Mouse (Mus musculus): ENCODE data around the gene St6galnac5. TPM values are rescaled to one million over a fixed set of nuclear protein-coding genes. Genes with fewer than 3 reads are reported as not detected.
"Not testable (repeated sequence)": the region's sequence is repeated elsewhere in the genome, so short reads cannot be mapped to it uniquely, and the experiment has no call there.

The St6galnac5 gene
- total RNA-seq, 2 experiments from 2014 or later = not detected

DNA sequence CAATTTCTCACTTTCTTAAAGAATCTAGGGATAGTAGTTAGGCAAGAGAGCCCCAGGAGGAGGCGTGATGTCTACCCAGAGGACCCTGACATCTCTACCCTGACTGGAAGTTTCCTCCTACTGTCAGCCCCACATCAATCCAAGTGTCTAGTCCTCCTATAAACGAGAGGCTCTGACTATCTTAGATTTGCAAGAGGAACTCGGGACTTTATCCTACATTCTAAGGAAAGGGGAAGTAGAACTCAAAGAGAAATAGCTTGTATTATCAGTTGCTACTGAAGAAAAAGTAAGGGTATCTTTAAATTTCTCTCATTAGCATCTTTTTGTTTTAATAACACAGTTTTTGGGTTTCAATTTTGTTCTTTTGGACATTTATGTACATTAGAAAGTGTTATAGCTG lies 161.6 kb downstream of the St6galnac5 start:
- no peak for DNase-seq
- intact Hi-C loops (cut with DNase I) = no loop called here

DNA sequence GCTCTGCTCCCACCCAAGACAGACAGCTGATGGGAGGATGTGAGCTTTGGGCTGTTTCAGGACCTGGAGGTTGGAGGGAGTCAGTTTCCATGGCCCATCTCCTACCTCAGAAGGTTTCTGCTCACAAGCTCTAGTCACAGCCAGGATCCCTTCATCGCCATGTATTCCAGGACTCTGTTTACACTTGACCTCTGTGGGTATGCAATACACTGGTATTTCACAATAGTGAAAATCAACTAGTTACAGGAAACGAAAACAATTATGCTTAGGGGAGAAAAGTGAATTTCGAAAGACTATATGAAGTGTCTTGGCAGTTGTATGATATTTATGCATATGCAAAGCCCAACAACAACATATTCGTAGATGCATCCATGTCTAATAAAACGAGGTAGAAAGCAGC lies 166.9 kb downstream of the St6galnac5 start:
- no peak for DNase-seq
- intact Hi-C loops (cut with DNase I) = no loop called here

DNA sequence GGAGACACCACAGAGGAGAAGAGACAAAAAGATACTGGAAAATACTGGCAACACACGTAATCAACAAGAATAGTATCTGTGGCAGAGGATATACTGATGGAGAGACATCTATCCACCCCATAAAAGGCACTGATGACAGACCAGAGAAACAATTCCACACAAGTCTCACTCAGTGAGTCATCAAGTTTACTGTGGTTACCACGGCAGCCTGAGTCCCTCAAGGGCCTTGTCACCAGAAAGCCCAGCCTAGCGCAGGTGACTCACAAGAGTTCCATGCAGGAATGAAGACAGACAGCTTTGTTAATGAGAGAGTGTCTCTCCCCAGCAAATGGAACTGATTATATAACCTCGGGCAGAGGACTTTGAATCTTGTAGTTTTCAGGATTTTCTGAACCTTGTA lies 168.1 kb downstream of the St6galnac5 start:
- no peak for DNase-seq
- intact Hi-C loops (cut with DNase I) = no loop called here

DNA sequence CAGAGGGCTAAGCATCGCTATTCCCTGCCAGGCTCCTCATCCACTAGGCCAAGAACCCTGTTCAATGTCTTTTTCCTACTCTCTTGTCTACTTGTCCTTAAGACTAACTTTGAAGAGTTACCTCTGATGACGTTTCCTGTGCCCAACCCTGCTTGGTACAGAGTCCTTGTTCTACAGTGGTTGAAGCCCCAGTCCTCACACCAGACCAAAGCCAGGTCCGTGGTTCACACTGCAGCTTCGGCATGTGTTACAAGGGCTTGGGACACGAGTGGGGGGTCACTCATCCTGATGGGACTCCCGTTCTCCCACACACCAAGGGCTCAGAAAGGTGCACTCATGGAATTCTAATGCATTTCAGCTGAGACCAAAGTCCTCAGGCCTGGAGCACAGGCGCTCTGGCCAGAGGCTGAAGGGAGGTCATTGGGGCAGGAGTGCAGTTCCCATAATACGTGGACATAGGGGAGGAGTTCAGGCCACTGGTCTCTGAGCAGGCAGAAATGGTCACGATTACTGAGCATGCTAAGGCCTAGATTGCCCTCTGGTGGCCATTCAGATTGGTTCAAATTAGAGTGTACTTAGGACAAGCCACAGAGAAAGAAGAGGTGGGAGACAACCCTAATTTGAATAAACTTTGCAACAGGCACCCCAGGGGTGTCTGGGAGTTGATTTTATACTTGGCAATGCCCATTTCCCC lies 182.2 kb downstream of the St6galnac5 start:
- intact Hi-C loops (cut with DNase I) = no loop called here
- DNase-seq = peak; percentile 4 to 36

DNA sequence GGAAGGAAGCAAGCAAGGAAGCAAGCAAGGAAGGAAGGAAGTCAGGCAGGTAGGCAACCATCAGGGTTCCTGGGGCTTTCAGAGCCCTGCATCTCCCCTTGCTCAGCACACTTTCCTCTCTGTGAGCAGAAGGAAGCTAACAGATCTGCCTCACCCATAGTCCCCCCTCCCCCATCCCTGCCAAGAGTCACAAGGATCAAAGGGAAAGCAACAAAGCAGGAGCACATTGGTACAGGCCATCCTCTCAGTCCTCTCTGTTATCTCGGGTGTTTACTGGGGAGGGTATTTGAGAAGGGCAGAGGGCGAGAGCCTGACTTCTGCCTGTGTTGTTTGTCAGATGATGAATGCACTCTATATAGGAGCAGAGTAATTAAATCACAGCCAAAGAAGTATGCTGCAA lies 184.7 kb downstream of the St6galnac5 start:
- intact Hi-C loops (cut with DNase I) = no loop called here
- no peak for DNase-seq

DNA sequence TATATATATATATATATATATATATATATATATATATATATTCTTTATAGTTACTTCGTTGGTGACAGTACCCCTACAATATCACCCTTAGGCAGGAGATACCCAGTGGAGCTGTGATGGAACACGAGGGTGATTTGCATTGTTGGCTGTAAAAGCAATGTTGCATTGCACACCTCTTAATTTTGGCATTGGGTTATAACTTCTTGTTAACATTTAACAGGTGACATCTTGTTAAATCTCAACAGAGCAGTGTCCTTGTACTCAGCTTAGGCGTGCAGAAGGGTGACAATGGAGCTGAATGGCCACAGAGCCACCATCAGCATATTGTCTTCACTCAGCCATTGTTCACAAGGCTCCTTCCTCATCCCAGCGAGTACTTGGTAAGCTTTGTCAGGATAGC lies 185.8 kb downstream of the St6galnac5 start:
- intact Hi-C loops (cut with DNase I) = no loop called here
- no peak for DNase-seq

DNA sequence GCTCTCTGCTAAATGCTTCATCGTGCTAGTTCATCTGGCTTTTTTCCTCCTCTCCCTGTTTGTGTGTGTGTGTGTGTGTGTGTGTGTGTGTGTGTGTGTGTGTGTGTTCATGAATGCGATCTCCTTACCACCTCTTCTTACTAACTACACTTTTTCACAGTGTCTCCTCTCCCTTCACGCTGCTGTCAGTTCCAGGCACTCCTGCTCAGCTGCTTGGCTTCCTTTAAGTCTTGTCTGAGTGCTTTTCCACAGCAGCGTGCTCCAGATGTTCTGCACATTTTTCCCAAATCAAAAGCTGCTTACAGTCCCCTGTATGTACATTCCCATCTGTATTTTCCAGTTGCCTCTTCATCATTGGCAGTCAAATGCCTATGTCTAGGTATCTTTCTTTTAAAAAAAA lies 189.0 kb downstream of the St6galnac5 start:
- intact Hi-C loops (cut with DNase I) = no loop called here

DNA sequence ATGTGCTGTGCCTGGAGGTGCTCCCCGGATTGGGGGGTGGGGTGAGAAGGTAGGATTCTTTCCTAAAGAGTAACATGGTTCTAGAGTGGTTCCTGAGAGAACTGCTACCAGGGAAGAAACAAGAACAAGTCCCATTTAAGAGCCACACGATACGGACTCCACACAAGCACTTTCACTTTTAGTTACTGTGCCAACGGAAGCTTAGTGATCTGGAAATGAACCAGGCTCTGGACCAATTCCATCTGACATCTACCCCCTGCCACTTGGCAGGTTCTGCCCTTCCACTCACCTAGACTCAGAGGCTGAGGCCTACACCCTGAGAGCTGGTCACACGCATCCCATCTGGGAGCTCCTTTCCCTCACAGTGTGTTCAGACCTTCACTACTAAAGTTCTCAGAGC lies 189.4 kb downstream of the St6galnac5 start:
- no peak for DNase-seq
- intact Hi-C loops (cut with DNase I) = no loop called here

More for the DNA sequence above, 189.0 kb downstream of the St6galnac5 start:
- DNase-seq = no peak

DNA sequence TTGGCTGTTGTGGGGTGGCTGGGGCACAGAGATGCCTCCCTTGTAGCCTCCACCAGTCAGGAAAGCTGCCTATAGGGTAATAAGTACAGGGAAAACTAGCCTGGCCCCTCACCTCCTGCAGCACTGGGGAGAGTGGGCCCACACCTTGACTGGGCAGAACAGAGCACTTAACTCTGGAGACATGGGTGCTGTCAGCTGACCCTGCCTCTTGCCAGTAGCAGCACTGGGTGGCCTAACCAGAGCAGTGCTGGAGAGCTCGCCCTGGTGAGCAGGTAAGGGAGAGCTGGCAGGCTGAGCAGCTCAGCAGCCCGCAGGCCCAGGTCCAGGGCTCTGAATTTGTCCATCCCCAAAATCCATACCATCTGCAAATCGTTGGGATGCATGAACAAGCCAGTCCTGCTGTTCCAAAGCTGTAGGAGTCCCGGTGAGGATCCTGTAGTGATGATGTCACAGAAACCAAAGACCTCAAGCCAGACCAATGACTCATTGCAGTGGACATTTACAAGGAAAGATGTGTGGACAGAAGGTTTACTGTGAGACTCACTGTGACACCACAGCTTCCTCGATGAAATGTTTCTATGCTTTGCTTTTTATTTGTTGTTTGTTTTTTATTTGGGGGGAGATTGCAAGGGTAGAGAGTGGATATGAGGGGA lies 193.6 kb downstream of the St6galnac5 start:
- intact Hi-C loops (cut with DNase I) = loop anchor here (2.0 to 10.0 kb wide), 2 partner anchors 166 to 716 kb away; no protein-coding TSS in a partner anchor
- not testable (repeated sequence) for DNase-seq

DNA sequence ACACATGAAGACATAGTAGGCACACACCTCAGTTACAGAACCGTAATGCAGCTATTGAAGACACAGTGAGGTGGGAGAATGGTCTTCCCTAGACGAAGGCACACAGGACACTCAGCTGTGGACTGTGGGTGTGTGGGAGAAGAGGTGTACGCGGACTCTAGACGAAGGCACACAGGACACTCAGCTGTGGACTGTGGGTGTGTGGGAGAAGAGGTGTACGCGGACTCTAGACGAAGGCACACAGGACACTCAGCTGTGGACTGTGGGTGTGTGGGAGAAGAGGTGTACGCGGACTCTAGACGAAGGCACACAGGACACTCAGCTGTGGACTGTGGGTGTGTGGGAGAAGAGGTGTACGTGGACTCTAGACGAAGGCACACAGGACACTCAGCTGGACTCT lies 197.7 kb downstream of the St6galnac5 start:
- intact Hi-C loops (cut with DNase I) = loop anchor here (5.0 to 10.0 kb wide), 2 partner anchors 170 to 873 kb away; no protein-coding TSS in a partner anchor

DNA sequence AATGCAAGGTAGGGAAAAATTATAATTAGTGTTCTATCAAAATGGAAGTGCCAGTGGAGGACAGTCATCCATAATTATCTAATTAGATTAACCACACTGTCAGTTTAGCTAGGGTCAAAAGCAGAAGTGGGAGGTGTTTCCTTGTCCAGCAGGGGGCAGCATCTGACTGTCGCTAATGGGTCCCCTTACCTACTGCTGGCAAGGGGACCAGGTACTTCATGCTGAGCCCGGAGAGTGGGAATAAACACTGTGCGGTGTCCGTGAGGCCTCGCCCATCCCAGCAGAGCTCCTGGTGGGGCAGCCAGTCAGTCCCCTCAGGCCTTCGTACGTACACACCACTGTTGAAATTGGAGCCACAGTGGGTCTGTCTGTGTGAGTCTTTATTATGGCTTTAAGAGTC lies 198.3 kb downstream of the St6galnac5 start:
- intact Hi-C loops (cut with DNase I) = loop anchor here (1.0 to 10.0 kb wide), 3 partner anchors 171 to 1026 kb away; no protein-coding TSS in a partner anchor

More for the DNA sequence above, 197.7 kb downstream of the St6galnac5 start:
- DNase-seq = not testable (repeated sequence)

DNA sequence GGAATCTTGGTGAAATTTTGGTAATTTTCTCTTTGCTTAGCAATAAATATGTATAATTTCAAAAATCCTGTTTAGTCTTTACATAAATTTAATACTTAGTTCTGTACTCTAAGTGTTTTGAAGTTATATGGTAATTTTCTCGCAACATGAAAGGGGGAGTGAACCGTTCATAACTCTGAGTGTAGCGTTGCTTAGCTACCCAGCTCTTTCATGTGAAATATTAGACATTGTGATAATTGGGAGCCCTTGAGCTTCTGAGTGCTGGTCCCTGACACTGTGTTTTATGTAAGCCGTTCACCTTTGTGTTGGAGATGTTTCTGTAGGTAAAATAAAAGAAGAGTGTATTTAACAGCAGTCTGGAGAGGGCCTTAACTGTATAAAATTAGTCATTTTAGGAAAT lies 202.2 kb downstream of the St6galnac5 start:
- DNase-seq = no peak
- intact Hi-C loops (cut with DNase I) = loop anchor here (5.0 to 10.0 kb wide), 3 partner anchors 175 to 877 kb away; no protein-coding TSS in a partner anchor

More for the DNA sequence above, 198.3 kb downstream of the St6galnac5 start:
- peak; percentile 74 to 84 for DNase-seq

DNA sequence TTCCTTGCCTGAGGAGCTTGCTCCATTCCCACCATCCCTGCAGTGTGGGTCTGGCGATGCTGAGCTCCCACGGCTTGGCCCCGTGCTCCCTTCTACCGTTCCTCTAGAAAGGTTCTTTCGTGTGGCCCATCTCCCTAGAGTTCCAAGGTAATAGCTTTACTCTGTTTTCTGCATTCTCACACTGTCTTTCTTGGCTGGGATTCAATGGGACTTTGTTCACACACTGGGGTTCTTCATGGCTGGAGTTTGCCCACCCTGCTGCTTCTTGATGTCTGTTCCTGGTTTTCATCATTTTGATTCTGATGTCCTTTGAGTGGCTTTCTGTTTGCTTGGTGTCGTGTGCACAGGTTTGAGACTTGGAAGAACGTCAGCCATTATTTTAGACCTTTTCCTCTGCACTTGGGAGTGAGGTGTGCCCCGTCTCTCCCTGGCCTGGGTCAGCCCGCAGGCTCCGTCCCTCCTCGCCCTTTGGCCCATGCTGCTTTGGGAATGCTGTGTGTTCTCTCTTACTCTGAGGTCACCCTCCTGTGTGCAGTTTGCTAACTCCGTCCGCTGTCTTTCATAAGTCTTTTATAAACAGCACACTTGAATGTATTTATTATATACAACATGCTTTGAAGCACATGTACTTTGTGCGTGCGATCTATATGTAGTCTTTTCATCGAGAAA lies 205.0 kb downstream of the St6galnac5 start:
- intact Hi-C loops (cut with DNase I) = loop anchor here (10.0 kb wide), 1 partner anchor 468 kb away; no protein-coding TSS in a partner anchor
- no peak for DNase-seq

DNA sequence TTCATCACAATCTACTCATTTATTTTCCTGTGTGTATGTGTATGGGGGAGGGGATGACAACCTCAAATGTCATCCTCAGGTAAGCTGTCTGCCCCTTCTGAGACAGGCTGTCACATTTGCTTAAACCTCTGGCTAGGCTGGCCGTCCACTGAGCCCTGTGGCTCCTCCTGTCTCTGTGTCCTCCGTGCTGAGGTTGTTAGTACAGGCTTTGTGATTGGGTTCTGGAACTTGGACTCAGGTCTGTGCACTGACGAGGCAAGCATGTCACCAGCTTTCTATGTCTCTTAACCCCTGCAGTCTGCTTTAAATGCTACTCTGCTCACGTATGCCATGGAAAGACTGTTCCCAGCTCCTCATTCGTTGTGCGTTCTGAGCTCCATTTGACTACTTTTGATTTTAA lies 205.7 kb downstream of the St6galnac5 start:
- intact Hi-C loops (cut with DNase I) = loop anchor here (10.0 kb wide), 1 partner anchor 468 kb away; no protein-coding TSS in a partner anchor
- no peak for DNase-seq

DNA sequence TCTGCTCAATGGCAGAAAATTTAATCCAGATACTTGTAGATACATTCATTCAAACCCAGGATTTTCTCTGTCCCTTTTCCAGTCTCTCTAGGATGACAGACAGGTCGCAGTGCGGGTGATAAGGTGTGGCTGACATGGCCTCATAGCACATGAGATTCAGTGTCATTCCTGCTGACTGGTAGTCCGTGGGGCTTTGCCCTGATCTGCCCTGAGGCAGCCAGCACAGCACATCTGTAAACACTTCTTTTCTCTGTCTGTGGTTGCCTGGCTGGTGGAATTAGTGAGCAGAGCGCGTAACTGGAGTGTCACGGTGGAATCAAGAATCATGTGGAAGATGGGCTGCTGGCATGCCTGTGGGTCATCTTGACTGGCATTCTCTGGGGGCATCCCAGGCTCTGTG lies 212.0 kb downstream of the St6galnac5 start:
- intact Hi-C loops (cut with DNase I) = loop anchor here (10.0 kb wide), 1 partner anchor 475 kb away; no protein-coding TSS in a partner anchor
- no peak for DNase-seq

DNA sequence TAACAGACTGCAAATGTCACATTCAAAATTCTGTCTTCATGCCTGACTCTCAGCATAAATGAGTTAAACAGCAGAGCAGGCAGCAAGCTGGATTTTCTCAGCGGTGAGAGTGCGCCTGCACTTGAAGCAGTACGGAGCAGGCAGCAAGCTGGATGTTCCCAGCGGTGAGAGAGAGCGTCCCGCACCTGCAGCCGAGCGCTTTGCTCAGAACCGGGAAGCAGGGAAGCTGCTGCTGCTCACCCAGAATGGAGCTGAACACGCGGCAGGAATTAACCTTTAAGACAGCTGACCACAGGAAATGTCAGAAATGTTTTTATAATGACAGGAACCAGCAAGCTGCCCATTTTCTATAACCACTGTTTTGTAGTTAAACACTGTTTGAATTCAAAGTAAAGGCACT lies 214.6 kb downstream of the St6galnac5 start:
- intact Hi-C loops (cut with DNase I) = no loop called here
- DNase-seq = no peak

Measured in heart, postnatal 14 days (tissue).